Mouse (Mus musculus): ENCODE measurements around the gene Adcy7. TPM values are rescaled to one million over a fixed set of nuclear protein-coding genes. Genes with fewer than 3 reads are reported as not detected.
A peak's percentile ranks its signal among the peaks of the same experiment; 100 is the strongest.

Gene Adcy7
- polyA plus RNA-seq, 1 experiment from 2014 or later = 5.2 TPM

- 69% methylated on average over 2 of the region's 2 CpGs for WGBS
- Histone ChIP-seq H3K27me3 (ENCODE audit: control insufficient read depth, insufficient read depth, low read length) (no peaks in the 10 kb centered on the region), H3K9me3 (ENCODE audit: control insufficient read depth, low read length) (no peaks in the 10 kb centered on the region), H3K4me1 (replicated peaks; ENCODE audit: control insufficient read depth, insufficient read depth) (no peaks in the 10 kb centered on the region), H3K9ac (ENCODE audit: low read length) (no peak overlapping the region), H3K36me3 (ENCODE audit: control insufficient read depth, insufficient read depth, low read length) (no peaks in the 10 kb centered on the region), H3K4me3 (ENCODE audit: low read depth, low read length) (no peak overlapping the region), H3K27ac (replicated peaks) (no peak overlapping the region), H3K4me2 (replicated peaks; ENCODE audit: low read depth) (no peak overlapping the region)
- ATAC-seq (ENCODE audit: low FRiP score, low TSS enrichment) (no peak), DNase-seq (ENCODE audit: low spot score) (no peak)
- TF ChIP-seq EP300 (optimal IDR thresholded peaks at IDR 0.05) = no peak
- TF ChIP-seq CTCF (IDR thresholded peaks at IDR 0.05; ENCODE audit: low read depth) = no peak
These were observed 34.6 kb upstream of the Adcy7 start for GRCm38 (mm10) chr8:88237606-88238005.

DNA sequence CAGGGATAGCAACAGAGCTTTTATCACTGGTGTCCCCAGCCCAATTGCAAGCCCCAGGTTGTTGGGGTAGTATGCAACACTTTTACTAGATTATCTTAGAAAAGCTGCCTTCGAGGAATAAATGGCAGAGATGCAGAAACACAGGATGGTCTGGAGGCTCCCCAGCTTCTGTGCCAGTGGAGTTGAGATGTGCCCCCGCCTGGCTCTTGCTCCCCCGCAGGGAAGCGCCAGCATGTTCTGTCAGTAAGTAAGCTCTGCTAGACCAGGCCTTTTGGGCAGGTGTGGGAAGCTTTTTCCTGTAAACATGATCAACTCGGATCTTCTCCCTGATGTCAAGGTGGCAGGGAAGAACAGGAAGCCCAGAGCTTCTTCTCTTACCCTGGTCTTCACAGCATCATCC is 32.9 kb upstream of the Adcy7 start:
- H3K27me3 ChIP-seq (ENCODE audit: control insufficient read depth, insufficient read depth, low read length) = no peaks in the 10 kb centered on the region
- no peaks in the 10 kb centered on the region for H3K4me1 ChIP-seq (replicated peaks; ENCODE audit: control insufficient read depth, insufficient read depth)
- no peak overlapping the region for H3K4me2 ChIP-seq (replicated peaks; ENCODE audit: low read depth)
- no peak for TF ChIP-seq EP300 (optimal IDR thresholded peaks at IDR 0.05)
- TF ChIP-seq CTCF (IDR thresholded peaks at IDR 0.05; ENCODE audit: low read depth) = no peak
- H3K4me3 ChIP-seq (ENCODE audit: low read depth, low read length) = no peak overlapping the region
- WGBS = 83% methylated on average over 5 of the region's 5 CpGs
- H3K9me3 ChIP-seq (ENCODE audit: control insufficient read depth, low read length) = no peaks in the 10 kb centered on the region
- ATAC-seq (ENCODE audit: low FRiP score, low TSS enrichment) (no peak), DNase-seq (ENCODE audit: low spot score) (no peak)
- H3K36me3 ChIP-seq (ENCODE audit: control insufficient read depth, insufficient read depth, low read length) = no peaks in the 10 kb centered on the region
- no peak overlapping the region for H3K9ac ChIP-seq (ENCODE audit: low read length)
- H3K27ac ChIP-seq (replicated peaks) = no peak overlapping the region

DNA sequence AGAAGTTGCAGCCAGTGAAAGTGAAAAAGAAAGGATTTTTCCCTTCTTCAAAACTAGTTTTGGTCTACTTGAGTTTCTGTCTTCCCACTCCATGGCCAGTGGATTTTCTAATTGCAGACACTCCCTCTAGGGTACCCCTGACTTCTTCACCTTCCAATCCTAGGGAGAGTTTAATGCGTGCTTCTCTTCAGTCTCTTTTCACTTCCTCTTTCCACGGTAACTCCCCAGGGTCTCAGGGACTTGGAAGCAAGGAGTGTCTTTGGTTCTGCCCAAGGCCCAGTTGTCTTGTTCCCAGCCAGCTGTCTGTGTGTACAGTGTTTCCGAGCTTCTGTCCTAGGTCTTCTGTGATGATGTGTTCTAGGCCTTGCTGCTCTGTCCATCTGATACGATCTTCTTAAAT is 30.3 kb upstream of the Adcy7 start:
- Histone ChIP-seq H3K4me2 (replicated peaks; ENCODE audit: low read depth) (no peak overlapping the region), H3K9ac (ENCODE audit: low read length) (no peak overlapping the region), H3K27ac (replicated peaks) (no peak overlapping the region), H3K4me3 (ENCODE audit: low read depth, low read length) (no peak overlapping the region), H3K36me3 (ENCODE audit: control insufficient read depth, insufficient read depth, low read length) (no peaks in the 10 kb centered on the region), H3K9me3 (ENCODE audit: control insufficient read depth, low read length) (no peaks in the 10 kb centered on the region), H3K27me3 (ENCODE audit: control insufficient read depth, insufficient read depth, low read length) (no peaks in the 10 kb centered on the region), H3K4me1 (replicated peaks; ENCODE audit: control insufficient read depth, insufficient read depth) (no peaks in the 10 kb centered on the region)
- TF ChIP-seq EP300 (optimal IDR thresholded peaks at IDR 0.05) (no peak), CTCF (IDR thresholded peaks at IDR 0.05; ENCODE audit: low read depth) (no peak)
- 77% methylated on average over 4 of the region's 4 CpGs for WGBS
- ATAC-seq (ENCODE audit: low FRiP score, low TSS enrichment) (no peak), DNase-seq (ENCODE audit: low spot score) (no peak)

GRCm38 (mm10) chr8:88244298-88244697 is 27.9 kb upstream of the Adcy7 start:
- ATAC-seq (ENCODE audit: low FRiP score, low TSS enrichment) (peak; percentile 77; the same call in 1 of the 2 replicates), DNase-seq (ENCODE audit: low spot score) (peak; percentile 67)
- no peak overlapping the region for H3K4me2 ChIP-seq (replicated peaks; ENCODE audit: low read depth)
- no peak overlapping the region for H3K4me3 ChIP-seq (ENCODE audit: low read depth, low read length)
- no peaks in the 10 kb centered on the region for H3K9me3 ChIP-seq (ENCODE audit: control insufficient read depth, low read length)
- H3K27ac ChIP-seq (replicated peaks) = no peak overlapping the region
- no peaks in the 10 kb centered on the region for H3K4me1 ChIP-seq (replicated peaks; ENCODE audit: control insufficient read depth, insufficient read depth)
- no peak overlapping the region for H3K9ac ChIP-seq (ENCODE audit: low read length)
- H3K36me3 ChIP-seq (ENCODE audit: control insufficient read depth, insufficient read depth, low read length) = peaks cover 4% of the 10 kb centered on the region; the same call in 1 of the 2 replicates
- no peaks in the 10 kb centered on the region for H3K27me3 ChIP-seq (ENCODE audit: control insufficient read depth, insufficient read depth, low read length)
- no peak for TF ChIP-seq EP300 (optimal IDR thresholded peaks at IDR 0.05)
- TF ChIP-seq CTCF (IDR thresholded peaks at IDR 0.05; ENCODE audit: low read depth) = peak; percentile 89
- 80% methylated on average over 4 of the region's 4 CpGs for WGBS

DNA sequence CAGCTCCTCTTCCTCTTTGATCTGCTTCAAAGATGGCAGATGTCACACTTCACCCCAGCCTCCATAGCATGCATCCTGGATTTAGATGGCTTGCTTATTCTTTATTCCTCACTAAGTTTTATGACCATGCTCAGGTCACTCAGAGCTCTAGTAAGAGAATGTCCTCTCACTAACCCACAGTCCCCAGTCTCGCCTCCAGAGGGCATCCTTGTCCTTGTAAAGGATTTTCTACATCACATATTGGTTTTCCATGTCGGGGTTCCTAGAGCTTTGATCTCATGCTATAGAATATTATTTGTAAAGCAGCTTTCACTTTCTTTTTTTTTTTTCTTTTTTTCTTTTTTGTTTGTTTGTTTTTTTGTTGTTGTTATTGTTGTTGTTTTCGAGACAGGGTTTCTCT is 19.4 kb upstream of the Adcy7 start:
- ATAC-seq (ENCODE audit: low FRiP score, low TSS enrichment) = no peak
- no peak overlapping the region for H3K4me3 ChIP-seq (ENCODE audit: low read depth, low read length)
- 83% methylated on average over 3 of the region's 3 CpGs for WGBS
- H3K4me2 ChIP-seq (replicated peaks; ENCODE audit: low read depth) = no peak overlapping the region
- H3K9ac ChIP-seq (ENCODE audit: low read length) = no peak overlapping the region
- TF ChIP-seq EP300 (optimal IDR thresholded peaks at IDR 0.05) (no peak), CTCF (IDR thresholded peaks at IDR 0.05; ENCODE audit: low read depth) (peak; percentile 73)
- H3K4me1 ChIP-seq (replicated peaks; ENCODE audit: control insufficient read depth, insufficient read depth) = no peaks in the 10 kb centered on the region
- no peaks in the 10 kb centered on the region for H3K9me3 ChIP-seq (ENCODE audit: control insufficient read depth, low read length)
- H3K36me3 ChIP-seq (ENCODE audit: control insufficient read depth, insufficient read depth, low read length) = peaks cover 12% of the 10 kb centered on the region; the same call in 1 of the 2 replicates
- peak; percentile 44 for DNase-seq (ENCODE audit: low spot score)
- H3K27ac ChIP-seq (replicated peaks) = no peak overlapping the region
- no peaks in the 10 kb centered on the region for H3K27me3 ChIP-seq (ENCODE audit: control insufficient read depth, insufficient read depth, low read length)

DNA sequence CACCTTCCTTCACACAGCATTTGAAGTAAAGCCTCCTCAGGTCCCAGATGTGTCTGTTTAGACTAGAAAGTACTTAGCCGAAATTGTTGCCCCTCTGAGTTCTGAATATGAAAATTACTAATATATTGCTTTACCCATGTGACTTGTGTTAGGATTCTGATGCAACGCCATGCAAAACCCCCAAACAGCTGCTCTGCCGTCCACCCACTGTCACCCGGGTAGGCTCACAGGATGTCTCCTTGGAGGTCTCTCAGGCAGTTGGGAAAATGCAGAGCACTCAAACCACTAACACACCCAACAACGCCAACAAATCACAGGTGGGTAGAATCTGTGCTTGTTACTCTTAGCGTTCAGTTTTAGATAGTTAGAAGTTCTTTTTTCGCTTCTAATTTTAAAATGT is 17.2 kb upstream of the Adcy7 start:
- Histone ChIP-seq H3K27me3 (ENCODE audit: control insufficient read depth, insufficient read depth, low read length) (no peaks in the 10 kb centered on the region), H3K4me3 (ENCODE audit: low read depth, low read length) (no peak overlapping the region), H3K27ac (replicated peaks) (no peak overlapping the region), H3K4me2 (replicated peaks; ENCODE audit: low read depth) (no peak overlapping the region), H3K9me3 (ENCODE audit: control insufficient read depth, low read length) (no peaks in the 10 kb centered on the region), H3K4me1 (replicated peaks; ENCODE audit: control insufficient read depth, insufficient read depth) (no peaks in the 10 kb centered on the region), H3K36me3 (ENCODE audit: control insufficient read depth, insufficient read depth, low read length) (0 out of 2 replicates have a peak, but pooled peaks cover 8% of the 10 kb centered on the region), H3K9ac (ENCODE audit: low read length) (no peak overlapping the region)
- no peak for ATAC-seq (ENCODE audit: low FRiP score, low TSS enrichment)
- DNase-seq (ENCODE audit: low spot score) = no peak
- 84% methylated on average over 7 of the region's 7 CpGs for WGBS
- TF ChIP-seq CTCF (IDR thresholded peaks at IDR 0.05; ENCODE audit: low read depth) (no peak), EP300 (optimal IDR thresholded peaks at IDR 0.05) (no peak)

All from stomach, postnatal 0 days (tissue).